Mouse (Mus musculus): ENCODE measurements around the gene Aox2. TPM values are rescaled to one million over a fixed set of nuclear protein-coding genes. Genes with fewer than 3 reads are reported as not detected.

The Aox2 gene
- polyA plus RNA-seq (2012; rRNA removed), result 0.03 TPM in 2 replicates

DNA sequence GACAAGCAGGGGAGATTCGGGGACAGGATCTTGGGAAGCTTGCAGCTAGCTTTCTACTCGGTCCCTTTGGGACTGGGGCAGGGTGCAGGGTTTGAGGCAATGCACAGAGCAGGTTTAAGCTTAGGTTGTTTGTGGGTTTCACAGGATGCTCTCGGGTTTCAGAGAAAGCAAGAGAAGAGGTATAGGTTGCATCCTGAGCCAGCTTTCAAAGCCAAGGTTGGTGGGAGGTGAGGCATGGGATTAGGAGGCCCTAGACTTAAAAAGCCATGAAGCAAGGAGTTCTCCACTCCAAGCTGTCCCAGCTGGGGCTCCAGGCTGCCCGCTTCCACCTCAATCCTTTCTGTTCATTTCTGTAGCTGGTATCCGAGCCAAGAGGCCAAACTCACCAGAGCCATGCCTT lies at the start of gene Aox2:
Gene Aox2 (plus strand): TSS at position 301 of the 400 bp plus-strand sequence.
- Histone ChIP-seq H3K27me3 (replicated peaks; ENCODE audit: control insufficient read depth, insufficient read depth, low read length) (no peaks in the 10 kb centered on the region), H3K36me3 (ENCODE audit: control insufficient read depth, insufficient read depth, low read length) (no peaks in the 10 kb centered on the region), H3K4me3 (ENCODE audit: insufficient read depth, low read depth, low read length) (no peak within 1 kb of the TSS), H3K27ac (ENCODE audit: insufficient read depth, low read depth, low read length) (no peak within 1 kb of the TSS), H3K4me1 (ENCODE audit: control insufficient read depth, insufficient read depth, low read length) (no peaks in the 10 kb centered on the region)
- no peak for DNase-seq
- TF ChIP-seq CTCF (conservative IDR thresholded peaks at IDR 0.05; ENCODE audit: insufficient read depth, insufficient read length, low read depth, low read length), result no peak
- TF ChIP-seq POLR2A (IDR thresholded peaks at IDR 0.05; ENCODE audit: low read depth, low read length), result no peak
- WGBS, result 52% methylated on average over 5 of the region's 5 CpGs

DNA sequence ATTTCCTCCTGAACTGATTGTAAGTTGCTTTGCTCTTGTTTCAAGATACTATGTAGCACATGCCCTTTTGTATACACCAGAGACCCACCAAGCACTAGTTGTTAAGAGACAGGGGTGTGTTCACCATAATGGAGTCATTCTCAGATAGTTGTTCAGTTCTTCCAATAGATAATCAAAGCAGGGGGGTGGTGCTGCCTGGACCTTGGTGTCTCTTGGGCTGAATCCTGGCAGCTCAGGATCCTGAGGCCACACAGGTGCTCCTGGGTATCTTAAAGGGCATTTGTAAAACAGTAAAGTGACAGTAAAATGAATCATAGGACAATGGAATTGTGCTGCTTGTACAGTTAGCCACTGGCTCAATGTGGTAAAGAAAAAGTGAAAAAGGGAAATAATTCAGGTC lies 49.2 kb upstream of the Aox2 start:
- Histone ChIP-seq H3K27me3 (replicated peaks; ENCODE audit: control insufficient read depth, insufficient read depth, low read length) (no peaks in the 10 kb centered on the region), H3K27ac (ENCODE audit: insufficient read depth, low read depth, low read length) (no peak overlapping the region), H3K4me1 (ENCODE audit: control insufficient read depth, insufficient read depth, low read length) (no peaks in the 10 kb centered on the region), H3K36me3 (ENCODE audit: control insufficient read depth, insufficient read depth, low read length) (no peaks in the 10 kb centered on the region), H3K4me3 (ENCODE audit: insufficient read depth, low read depth, low read length) (no peak overlapping the region)
- DNase-seq, result no peak
- no peak for TF ChIP-seq CTCF (conservative IDR thresholded peaks at IDR 0.05; ENCODE audit: insufficient read depth, insufficient read length, low read depth, low read length)
- no peak for TF ChIP-seq POLR2A (IDR thresholded peaks at IDR 0.05; ENCODE audit: low read depth, low read length)

- DNase-seq, result no peak
- H3K36me3 ChIP-seq (ENCODE audit: control insufficient read depth, insufficient read depth, low read length), result no peaks in the 10 kb centered on the region
- TF ChIP-seq CTCF (conservative IDR thresholded peaks at IDR 0.05; ENCODE audit: insufficient read depth, insufficient read length, low read depth, low read length) (no peak), POLR2A (IDR thresholded peaks at IDR 0.05; ENCODE audit: low read depth, low read length) (no peak)
- 86% methylated on average over 4 of the region's 4 CpGs for WGBS
- H3K4me3 ChIP-seq (ENCODE audit: insufficient read depth, low read depth, low read length), result no peak overlapping the region
- no peak overlapping the region for H3K27ac ChIP-seq (ENCODE audit: insufficient read depth, low read depth, low read length)
- H3K4me1 ChIP-seq (ENCODE audit: control insufficient read depth, insufficient read depth, low read length), result no peaks in the 10 kb centered on the region
- H3K27me3 ChIP-seq (replicated peaks; ENCODE audit: control insufficient read depth, insufficient read depth, low read length), result no peaks in the 10 kb centered on the region
Observed at GRCm38 (mm10) chr1:58229774-58230173, 48.4 kb upstream of the Aox2 start.

DNA sequence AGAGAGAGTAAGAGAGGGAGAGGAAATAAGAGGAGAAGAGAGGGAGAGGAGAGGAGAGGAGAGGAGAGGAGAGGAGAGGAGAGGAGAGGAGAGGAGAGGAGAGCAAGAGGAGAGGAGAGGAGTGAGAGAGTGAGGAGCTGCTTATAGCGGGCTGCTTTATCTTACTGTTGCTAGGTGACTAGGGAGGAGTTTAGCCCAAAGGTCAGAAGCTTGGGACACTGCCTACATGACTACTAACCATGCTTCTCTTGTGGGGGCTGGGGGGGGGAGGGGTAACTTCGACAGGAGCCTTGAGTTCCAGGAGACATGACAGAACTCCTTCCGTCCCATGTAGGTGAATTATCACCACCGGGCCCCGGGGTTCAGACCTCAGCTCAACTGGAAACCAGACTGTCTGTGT lies 47.6 kb upstream of the Aox2 start:
- Histone ChIP-seq H3K36me3 (ENCODE audit: control insufficient read depth, insufficient read depth, low read length) (no peaks in the 10 kb centered on the region), H3K4me1 (ENCODE audit: control insufficient read depth, insufficient read depth, low read length) (no peaks in the 10 kb centered on the region), H3K4me3 (ENCODE audit: insufficient read depth, low read depth, low read length) (no peak overlapping the region), H3K27me3 (replicated peaks; ENCODE audit: control insufficient read depth, insufficient read depth, low read length) (no peaks in the 10 kb centered on the region), H3K27ac (ENCODE audit: insufficient read depth, low read depth, low read length) (no peak overlapping the region)
- WGBS, result 54% methylated on average over 5 of the region's 5 CpGs
- no peak for DNase-seq
- TF ChIP-seq POLR2A (IDR thresholded peaks at IDR 0.05; ENCODE audit: low read depth, low read length), result no peak
- no peak for TF ChIP-seq CTCF (conservative IDR thresholded peaks at IDR 0.05; ENCODE audit: insufficient read depth, insufficient read length, low read depth, low read length)

GRCm38 (mm10) chr1:58235405-58235804 lies 42.7 kb upstream of the Aox2 start:
- H3K27ac ChIP-seq (ENCODE audit: insufficient read depth, low read depth, low read length), result no peak overlapping the region
- no peak overlapping the region for H3K4me3 ChIP-seq (ENCODE audit: insufficient read depth, low read depth, low read length)
- H3K4me1 ChIP-seq (ENCODE audit: control insufficient read depth, insufficient read depth, low read length), result no peaks in the 10 kb centered on the region
- WGBS, result 44% methylated on average over 5 of the region's 5 CpGs
- no peak for TF ChIP-seq CTCF (conservative IDR thresholded peaks at IDR 0.05; ENCODE audit: insufficient read depth, insufficient read length, low read depth, low read length)
- TF ChIP-seq POLR2A (IDR thresholded peaks at IDR 0.05; ENCODE audit: low read depth, low read length), result no peak
- no peaks in the 10 kb centered on the region for H3K27me3 ChIP-seq (replicated peaks; ENCODE audit: control insufficient read depth, insufficient read depth, low read length)
- no peaks in the 10 kb centered on the region for H3K36me3 ChIP-seq (ENCODE audit: control insufficient read depth, insufficient read depth, low read length)
- DNase-seq, result no peak

DNA sequence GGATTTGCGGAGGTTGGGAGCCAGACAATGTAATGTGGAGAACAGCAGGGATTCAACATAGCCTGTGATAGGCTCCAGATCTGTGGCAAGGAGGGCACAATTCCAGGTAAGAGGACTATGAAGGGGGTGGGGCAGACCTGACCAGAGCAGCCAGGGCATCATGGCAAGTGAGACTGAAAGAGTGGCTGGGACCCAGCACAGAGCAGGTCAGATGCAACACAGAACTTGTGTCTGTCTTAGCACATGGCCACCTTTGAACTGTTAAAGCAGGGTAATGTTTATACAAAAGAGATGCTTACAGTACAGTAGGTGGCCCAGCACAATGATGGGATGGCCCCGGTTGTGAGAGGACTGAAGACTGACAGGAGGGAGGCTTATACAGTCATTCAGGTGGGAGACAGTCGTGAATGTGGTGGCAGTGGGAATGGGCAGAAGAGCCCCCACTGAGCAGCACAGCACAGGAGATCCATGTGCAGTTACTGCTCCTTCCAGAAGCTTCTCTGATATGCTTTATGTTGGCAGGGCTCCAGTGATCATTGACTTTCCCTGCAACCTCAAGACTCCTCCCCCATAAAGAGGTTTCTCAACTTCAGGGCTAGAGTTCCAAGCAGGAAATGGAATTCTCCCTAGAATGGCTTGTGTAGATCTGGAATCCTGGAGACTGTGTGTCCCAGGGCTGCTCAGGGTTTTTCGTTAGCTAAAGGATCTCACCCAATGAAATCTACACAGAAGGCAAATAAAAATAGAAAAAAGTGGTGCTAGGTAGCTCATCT lies 40.4 kb upstream of the Aox2 start:
- WGBS, result 72% methylated on average over 4 of the region's 4 CpGs
- H3K4me1 ChIP-seq (ENCODE audit: control insufficient read depth, insufficient read depth, low read length), result no peaks in the 10 kb centered on the region
- H3K27me3 ChIP-seq (replicated peaks; ENCODE audit: control insufficient read depth, insufficient read depth, low read length), result no peaks in the 10 kb centered on the region
- no peak overlapping the region for H3K4me3 ChIP-seq (ENCODE audit: insufficient read depth, low read depth, low read length)
- no peaks in the 10 kb centered on the region for H3K36me3 ChIP-seq (ENCODE audit: control insufficient read depth, insufficient read depth, low read length)
- peak; percentile 5 for DNase-seq
- no peak for TF ChIP-seq CTCF (conservative IDR thresholded peaks at IDR 0.05; ENCODE audit: insufficient read depth, insufficient read length, low read depth, low read length)
- no peak for TF ChIP-seq POLR2A (IDR thresholded peaks at IDR 0.05; ENCODE audit: low read depth, low read length)
- H3K27ac ChIP-seq (ENCODE audit: insufficient read depth, low read depth, low read length), result no peak overlapping the region

DNA sequence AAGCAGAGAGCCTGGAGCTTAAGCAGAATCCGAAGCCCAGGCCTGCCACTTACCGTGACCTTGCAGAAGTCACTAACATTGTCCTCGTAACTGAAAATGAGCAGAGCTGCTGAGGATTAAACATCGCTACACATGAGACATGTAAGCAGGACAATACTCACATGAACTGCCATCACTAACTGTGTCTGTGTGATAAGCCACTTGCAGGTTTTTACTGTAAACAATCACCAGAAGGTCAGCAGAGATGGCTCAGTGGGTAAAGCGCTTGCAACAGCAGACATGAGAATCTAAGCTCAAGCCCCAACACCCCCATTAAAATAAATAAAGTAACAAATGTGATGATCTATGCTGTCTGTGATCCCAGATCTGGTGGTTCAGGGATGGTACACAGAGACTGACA lies 39.7 kb upstream of the Aox2 start:
- H3K36me3 ChIP-seq (ENCODE audit: control insufficient read depth, insufficient read depth, low read length), result no peaks in the 10 kb centered on the region
- no peak overlapping the region for H3K4me3 ChIP-seq (ENCODE audit: insufficient read depth, low read depth, low read length)
- no peak overlapping the region for H3K27ac ChIP-seq (ENCODE audit: insufficient read depth, low read depth, low read length)
- no peak for TF ChIP-seq POLR2A (IDR thresholded peaks at IDR 0.05; ENCODE audit: low read depth, low read length)
- TF ChIP-seq CTCF (conservative IDR thresholded peaks at IDR 0.05; ENCODE audit: insufficient read depth, insufficient read length, low read depth, low read length), result no peak
- H3K4me1 ChIP-seq (ENCODE audit: control insufficient read depth, insufficient read depth, low read length), result no peaks in the 10 kb centered on the region
- WGBS, result 91% methylated on average over 5 of the region's 5 CpGs
- DNase-seq, result no peak
- no peaks in the 10 kb centered on the region for H3K27me3 ChIP-seq (replicated peaks; ENCODE audit: control insufficient read depth, insufficient read depth, low read length)

Measured in kidney, adult 2 months (tissue).